Mouse (Mus musculus): ENCODE measurements around the gene Spo11. TPM values are rescaled to one million over a fixed set of nuclear protein-coding genes. Genes with fewer than 3 reads are reported as not detected.

Gene Spo11
- polyA plus RNA-seq, 1 experiment, result 6.2 TPM

DNA sequence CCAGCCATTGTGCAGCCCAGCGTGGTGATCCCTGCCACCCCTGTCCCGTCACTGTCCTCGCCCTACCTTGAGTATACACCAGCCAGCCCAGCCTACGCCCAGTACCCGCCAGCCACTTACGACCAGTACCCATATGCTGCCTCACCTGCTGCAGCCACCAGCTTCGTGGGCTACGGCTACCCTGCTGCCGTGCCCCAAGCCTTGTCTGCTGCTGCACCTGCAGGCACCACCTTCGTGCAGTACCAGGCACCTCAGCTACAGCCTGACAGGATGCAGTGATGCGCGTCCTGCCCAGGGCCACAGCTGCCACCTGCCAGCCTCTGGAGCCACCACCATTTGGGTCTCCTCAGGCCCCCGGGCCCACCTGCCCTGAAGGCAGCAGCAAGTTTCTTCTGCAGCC lies 56.0 kb downstream of the Spo11 start:
- DNase-seq (ENCODE audit: low read depth), result no peak

DNA sequence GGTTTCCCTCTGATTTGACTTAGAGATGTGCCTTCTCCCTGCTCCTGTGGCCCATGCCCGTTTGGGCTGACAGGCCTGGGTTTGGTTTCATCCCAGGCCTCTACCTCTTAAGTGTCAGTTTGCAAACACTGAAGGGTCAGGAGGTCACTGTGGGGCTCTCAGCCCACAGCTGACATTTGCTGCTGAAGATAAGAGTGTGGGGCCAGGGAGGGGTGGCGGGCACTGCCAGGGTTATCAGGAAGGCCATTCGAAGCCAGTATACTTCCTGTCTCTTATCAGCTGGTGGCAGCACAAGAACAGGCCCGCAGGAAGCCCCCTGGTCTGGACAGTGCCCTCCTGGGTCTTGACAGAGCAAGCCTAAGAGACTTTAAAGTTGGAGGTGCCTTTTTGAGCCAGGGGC lies 57.5 kb downstream of the Spo11 start:
- no peak for DNase-seq (ENCODE audit: low read depth)

- no peak for DNase-seq (ENCODE audit: low read depth)
These were observed 58.2 kb downstream of the Spo11 start for GRCm38 (mm10) chr2:173035653-173036052.

- DNase-seq (ENCODE audit: low read depth), result no peak
These were observed 58.6 kb downstream of the Spo11 start for GRCm38 (mm10) chr2:173036055-173036454.

DNA sequence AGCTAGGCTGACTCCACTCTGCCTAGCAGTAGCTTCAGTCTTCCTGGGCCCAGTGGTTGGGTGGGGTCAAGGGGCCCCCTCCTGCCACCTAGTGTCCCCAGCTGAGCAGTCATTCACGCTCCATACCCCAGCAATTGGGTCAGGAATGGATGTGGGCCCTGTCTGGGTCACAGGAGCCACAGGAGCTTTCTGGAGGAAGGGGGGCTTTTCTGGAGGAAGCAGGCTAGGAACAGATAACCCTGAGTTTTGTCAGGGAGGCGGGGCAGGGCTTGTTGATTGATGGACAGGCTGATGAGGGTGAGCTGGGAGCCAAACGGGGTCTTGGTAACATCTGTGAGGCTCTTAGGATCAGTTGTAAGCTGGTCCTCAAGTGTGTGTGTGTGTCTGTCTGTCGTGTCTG lies 59.1 kb downstream of the Spo11 start:
- no peak for DNase-seq (ENCODE audit: low read depth)

DNA sequence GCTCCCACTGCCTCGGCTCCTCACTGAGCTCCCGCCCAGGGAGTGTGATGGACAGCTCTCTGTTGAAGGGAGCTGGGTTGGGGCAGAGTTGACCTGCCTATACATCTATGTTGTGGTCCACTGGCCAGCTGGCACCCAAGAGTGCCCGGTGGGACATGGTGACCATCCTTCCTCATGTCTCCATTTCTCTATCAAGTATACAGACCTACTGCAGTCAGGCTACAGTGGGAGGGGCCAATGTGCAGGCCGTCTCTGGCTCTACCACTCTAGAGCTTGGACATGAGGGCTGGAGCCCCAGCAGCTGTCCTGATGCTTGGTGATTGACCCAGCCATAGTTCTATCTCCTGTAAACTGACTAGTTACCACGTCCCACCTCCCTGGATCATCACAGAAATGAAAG lies 59.8 kb downstream of the Spo11 start:
- DNase-seq (ENCODE audit: low read depth), result no peak

- DNase-seq (ENCODE audit: low read depth), result no peak
These were observed 60.5 kb downstream of the Spo11 start for GRCm38 (mm10) chr2:173037827-173038607.

DNA sequence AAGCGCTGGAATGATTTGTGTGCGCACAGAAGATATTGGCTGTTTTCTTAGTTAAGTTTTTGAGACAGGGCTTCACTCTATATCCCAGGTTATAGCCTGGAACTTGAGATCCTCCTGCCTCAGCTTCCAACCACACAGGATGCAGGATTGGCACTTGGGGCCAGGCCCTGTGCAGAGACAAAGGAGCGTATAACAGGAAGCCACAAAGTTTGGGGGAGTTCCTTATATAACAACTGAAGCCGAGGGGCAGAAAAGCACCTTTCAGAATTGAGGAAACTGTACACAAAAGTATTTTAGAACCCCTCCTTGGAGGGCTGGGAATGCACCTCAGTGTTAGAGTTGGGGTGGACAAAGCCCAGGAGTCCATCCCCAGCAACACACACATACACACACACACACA lies 61.5 kb downstream of the Spo11 start:
- DNase-seq (ENCODE audit: low read depth), result no peak

DNA sequence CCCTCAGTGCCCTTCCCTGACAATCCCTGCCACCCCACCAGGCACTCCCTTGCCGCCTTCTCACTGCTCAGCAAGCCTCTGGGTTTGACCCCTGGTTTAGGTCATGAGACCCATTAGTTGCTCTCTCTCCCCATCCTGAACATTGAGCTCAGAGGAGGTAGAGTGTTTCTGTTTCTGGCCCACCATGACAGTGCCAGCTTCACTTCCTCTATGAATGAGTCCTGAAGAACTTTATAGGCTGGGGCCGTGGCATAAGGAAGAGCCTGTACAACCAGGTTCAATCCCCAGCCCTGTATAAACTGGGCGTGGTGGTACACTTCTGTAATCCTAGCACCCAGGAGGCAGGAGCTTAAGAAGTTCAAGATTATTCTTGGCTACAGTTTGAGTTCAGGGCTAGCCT lies 63.3 kb downstream of the Spo11 start:
- no peak for DNase-seq (ENCODE audit: low read depth)

DNA sequence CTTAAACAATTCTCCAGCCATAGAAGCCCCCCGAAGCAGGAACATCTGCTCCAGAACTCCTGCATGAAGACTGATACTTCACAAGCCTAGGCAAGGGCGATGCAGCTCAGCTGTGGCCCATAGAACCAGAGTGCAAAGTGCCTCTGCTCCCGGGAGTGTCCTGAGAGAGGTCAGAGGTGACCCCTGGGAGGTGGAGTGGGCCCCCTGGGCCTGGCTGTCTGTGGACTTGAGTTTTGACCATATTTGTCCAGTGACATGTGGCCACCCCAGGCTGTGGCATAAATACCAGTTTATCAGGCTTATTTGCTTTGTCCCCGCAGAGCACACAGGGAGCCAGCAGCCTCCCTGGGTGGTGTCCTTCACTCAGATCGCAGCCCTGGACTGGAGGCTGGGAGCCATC lies 63.7 kb downstream of the Spo11 start:
- no peak for DNase-seq (ENCODE audit: low read depth)

DNA sequence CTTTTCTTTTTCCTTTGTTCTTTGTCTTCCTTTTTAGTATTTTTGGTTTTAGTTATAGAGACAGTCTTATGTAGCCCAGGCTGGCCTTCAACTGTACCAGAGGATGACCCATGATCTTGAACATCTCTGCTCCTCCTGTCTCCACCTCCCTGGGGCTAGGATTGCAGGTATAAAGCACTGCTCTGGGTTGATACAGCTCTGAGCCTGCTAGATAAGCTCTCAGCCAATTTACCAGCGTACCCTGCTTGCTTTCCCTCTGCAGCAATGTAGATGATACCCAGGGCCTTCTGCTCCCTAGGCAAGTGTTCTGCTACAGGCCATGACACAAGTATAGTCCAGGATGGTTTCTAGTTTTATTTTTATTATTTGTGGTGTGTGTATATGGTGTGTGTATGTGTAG lies 64.4 kb downstream of the Spo11 start:
- no peak for DNase-seq (ENCODE audit: low read depth)

DNA sequence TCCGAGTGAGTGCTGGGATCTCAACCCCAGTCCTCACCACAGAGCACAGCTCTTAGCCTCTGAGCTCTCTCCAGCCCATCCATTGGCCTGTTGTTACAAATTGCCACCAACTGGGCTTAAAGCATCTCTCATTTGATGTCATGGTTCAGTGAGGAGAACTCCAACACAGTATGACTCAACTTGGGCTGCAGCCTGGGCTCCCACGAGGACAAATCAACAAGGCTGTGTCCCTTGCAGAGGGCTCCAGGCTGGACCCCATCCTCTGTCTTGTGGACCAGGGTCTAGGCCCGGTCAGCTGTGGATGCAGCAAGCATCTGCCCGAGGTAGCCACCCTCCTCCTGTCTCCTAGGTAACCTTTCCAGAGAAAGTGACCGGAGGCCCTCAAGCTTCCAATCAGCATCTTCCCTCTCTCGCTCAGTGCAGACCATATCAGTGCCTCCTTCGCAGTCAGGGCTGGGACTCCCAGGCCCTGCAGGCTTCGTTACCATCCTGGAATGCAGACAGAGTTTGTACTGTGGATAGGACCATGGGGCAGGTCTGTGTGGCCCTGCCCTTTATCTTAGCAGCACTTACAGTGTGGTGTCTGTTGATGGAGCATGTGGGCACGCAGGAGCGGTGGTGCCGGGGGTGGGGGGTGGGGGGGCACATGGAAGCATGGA lies 65.1 kb downstream of the Spo11 start:
- no peak for DNase-seq (ENCODE audit: low read depth)

Other genes starting within 250 kb of the Spo11 start
- gene Bmp7, start 37.4 kb upstream of the Spo11 start, polyA plus RNA-seq (2012; rRNA removed), result 31.1 and 34.4 TPM in 2 replicates
- 58.5 and 62.3 TPM in 2 replicates for gene Rae1, start 22.4 kb downstream of the Spo11 start, polyA plus RNA-seq (2012; rRNA removed)
- gene Rbm38, start 42.8 kb downstream of the Spo11 start, polyA plus RNA-seq (2012; rRNA removed), result 52.4 and 56.0 TPM in 2 replicates
- gene Ctcfl, start 141.8 kb downstream of the Spo11 start, polyA plus RNA-seq (2012; rRNA removed), result 0.20 and 0.31 TPM in 2 replicates
- 97.4 and 257 TPM in 2 replicates for gene Pck1, start 175.3 kb downstream of the Spo11 start, polyA plus RNA-seq (2012; rRNA removed)
- gene Zbp1, start 241.2 kb downstream of the Spo11 start, polyA plus RNA-seq (2012; rRNA removed), result 2.7 and 3.3 TPM in 2 replicates

All from gonadal fat pad, adult 2 months (tissue).